Mouse (Mus musculus) left cerebral cortex, adult 8-10 months (tissue): ENCODE data around the gene Schip1. TPM values are rescaled to one million over a fixed set of nuclear protein-coding genes. Genes with fewer than 3 reads are reported as not detected.

Experiments
- DNase-seq, 2 experiments: peaks; one replicate each; pipeline ENCODE4 v3.0.0; 2022; ENCODE audit warnings: low spot score in 2 of 2
- total RNA-seq, 4 experiments: library from RNA; stranded (reverse); gene quantifications; 2 replicates each; pipeline ENCODE4 v1.2.4; 2022

The Schip1 gene
- 100 to 1,000 TPM; 173 to 196 (median 186) TPM for total RNA-seq

- DNase-seq: no peak
Observed at GRCm38 (mm10) chr3:68064731-68065130, at the start of gene Schip1. Schip1 (plus strand) TSS chr3:68064802.

- no peak for DNase-seq
Observed at GRCm38 (mm10) chr3:68015786-68016185, 48.8 kb upstream of the Schip1 start.

GRCm38 (mm10) chr3:68019401-68019800, 45.2 kb upstream of the Schip1 start:
- DNase-seq: no peak

- no peak for DNase-seq
Observed at GRCm38 (mm10) chr3:68036097-68036496, 28.5 kb upstream of the Schip1 start.

- DNase-seq: no peak
Observed at GRCm38 (mm10) chr3:68042951-68043350, 21.7 kb upstream of the Schip1 start.

GRCm38 (mm10) chr3:68045475-68046416, 18.9 kb upstream of the Schip1 start:
- no peak for DNase-seq

GRCm38 (mm10) chr3:68053538-68053937, 11.1 kb upstream of the Schip1 start:
- DNase-seq: no peak

- peak in 1 of 2 experiments; percentile 54 for DNase-seq
Observed at GRCm38 (mm10) chr3:68055071-68055470, 9.5 kb upstream of the Schip1 start.

GRCm38 (mm10) chr3:68056373-68057275, 8.0 kb upstream of the Schip1 start:
- DNase-seq: no peak

- no peak for DNase-seq
Observed at GRCm38 (mm10) chr3:68059162-68059800, 5.3 kb upstream of the Schip1 start.

- DNase-seq: no peak
Observed at GRCm38 (mm10) chr3:68071395-68072386, 7.1 kb downstream of the Schip1 start.

GRCm38 (mm10) chr3:68077406-68077805, 12.8 kb downstream of the Schip1 start:
- DNase-seq: peak in 1 of 2 experiments; percentile 57

GRCm38 (mm10) chr3:68085024-68085423, 20.4 kb downstream of the Schip1 start:
- DNase-seq: peak in 1 of 2 experiments; percentile 32

GRCm38 (mm10) chr3:68092108-68092507, 27.5 kb downstream of the Schip1 start:
- DNase-seq: no peak

- DNase-seq: no peak
Observed at GRCm38 (mm10) chr3:68096724-68097431, 32.3 kb downstream of the Schip1 start.

- peak in 1 of 2 experiments; percentile 46 for DNase-seq
Observed at GRCm38 (mm10) chr3:68099561-68099960, 35.0 kb downstream of the Schip1 start.

GRCm38 (mm10) chr3:68101343-68101742, 36.7 kb downstream of the Schip1 start:
- DNase-seq: no peak

- no peak for DNase-seq
Observed at GRCm38 (mm10) chr3:68105081-68105685, 40.6 kb downstream of the Schip1 start.

GRCm38 (mm10) chr3:68121338-68121737, 56.7 kb downstream of the Schip1 start:
- DNase-seq: no peak
